Mouse (Mus musculus) heart, adult 8-10 months (tissue): ENCODE measurements around the gene Lama5. TPM values are rescaled to one million over a fixed set of nuclear protein-coding genes. Genes with fewer than 3 reads are reported as not detected.

Source experiments
- DNase-seq: peaks from one replicate; pipeline ENCODE4 v3.0.0; 2022; ENCODE audit warnings: low spot score
- microRNA-seq: library from miRNA; unstranded; fragments of <30 nt; microRNA quantifications from one replicate; pipeline ENCODE4 v1.2.0, GENCODE M21; 2022
- total RNA-seq, 4 experiments: library from RNA; stranded (reverse); gene quantifications; 2 replicates each; pipeline ENCODE4 v1.2.4; 2022

The Lama5 gene
- total RNA-seq, 4 experiments from 2014 or later: 78.1 to 110 (median 93.3) TPM

DNA sequence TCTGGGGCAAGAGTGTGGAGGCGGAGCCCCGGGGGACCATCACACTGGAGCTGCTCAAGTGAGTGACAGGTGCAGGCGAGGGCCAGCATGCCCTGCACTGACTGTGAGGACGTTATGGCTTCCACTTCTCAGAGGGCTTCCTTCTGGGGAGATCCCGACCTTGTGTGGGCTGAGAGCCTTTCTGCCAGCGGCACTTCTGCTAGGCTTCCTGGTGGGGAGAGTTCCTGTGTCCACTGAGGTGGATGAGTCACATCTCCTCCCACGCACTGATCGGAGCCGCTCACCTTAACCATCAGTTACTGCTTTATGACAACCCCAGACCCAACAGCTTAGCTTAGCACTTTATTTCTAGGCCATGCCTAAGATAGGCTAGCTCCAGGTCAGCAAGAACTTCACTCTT, 77.1 kb downstream of the Lama5 start:
- DNase-seq: no peak

DNA sequence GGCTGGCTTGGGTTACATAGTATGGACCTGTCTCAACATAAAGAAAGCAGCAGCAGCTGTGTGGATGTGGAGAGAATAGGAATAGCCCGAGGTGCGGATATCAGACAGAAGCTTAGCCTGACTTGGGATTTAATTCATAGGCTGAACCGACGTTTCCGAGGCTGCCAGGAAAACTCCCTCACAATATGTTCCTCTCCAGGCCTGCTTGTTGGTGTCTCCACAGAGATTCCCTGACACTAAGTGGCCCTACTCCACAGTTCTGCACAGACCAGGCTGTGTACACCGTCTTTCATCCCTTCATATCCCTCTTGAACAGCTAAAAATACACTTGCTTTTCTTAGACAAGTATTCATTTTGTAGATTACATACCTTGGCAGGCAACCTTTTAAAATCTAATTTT, 78.3 kb downstream of the Lama5 start:
- no peak for DNase-seq

DNA sequence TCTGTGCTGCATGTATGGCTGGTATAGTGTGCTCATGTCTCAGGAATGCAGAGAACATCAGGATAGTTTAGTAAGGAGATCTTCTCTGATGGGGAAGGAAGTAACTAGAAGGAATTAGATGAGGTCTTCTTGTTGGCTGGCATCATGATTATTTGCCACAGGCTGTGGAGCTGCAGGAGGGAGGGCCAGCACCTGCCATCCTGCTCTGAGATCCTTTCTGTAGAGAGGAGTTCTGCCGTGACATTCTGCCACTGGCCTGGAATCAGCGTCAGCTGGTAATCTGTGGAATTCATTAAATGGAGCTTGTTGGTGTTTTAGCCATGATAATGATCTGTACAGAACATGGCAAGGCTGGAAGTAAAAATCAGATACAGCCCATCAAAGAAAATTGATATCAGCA, 79.6 kb downstream of the Lama5 start:
- no peak for DNase-seq

DNA sequence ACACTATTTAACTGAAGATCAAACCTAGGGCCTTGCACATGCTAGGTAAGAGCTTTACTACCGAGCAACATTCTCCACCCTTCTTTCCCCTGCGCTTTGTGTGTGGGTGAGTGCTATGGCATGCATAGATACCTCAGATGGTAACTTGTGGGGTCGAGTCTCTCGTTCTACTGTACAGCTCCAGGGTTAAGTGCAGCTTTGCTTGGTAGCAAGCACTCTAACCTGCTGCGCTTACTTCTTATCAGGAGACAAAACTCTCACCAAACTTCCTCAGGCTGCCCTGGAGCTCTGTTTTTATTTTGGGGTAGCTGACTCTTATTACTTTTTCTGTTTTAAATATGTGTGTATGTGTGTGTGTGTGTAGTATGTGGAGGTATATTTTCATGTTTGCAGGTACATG, 90.2 kb downstream of the Lama5 start:
- no peak for DNase-seq

- no peak for DNase-seq
Observed at GRCm38 (mm10) chr2:180133911-180134310, 91.7 kb downstream of the Lama5 start.

DNA sequence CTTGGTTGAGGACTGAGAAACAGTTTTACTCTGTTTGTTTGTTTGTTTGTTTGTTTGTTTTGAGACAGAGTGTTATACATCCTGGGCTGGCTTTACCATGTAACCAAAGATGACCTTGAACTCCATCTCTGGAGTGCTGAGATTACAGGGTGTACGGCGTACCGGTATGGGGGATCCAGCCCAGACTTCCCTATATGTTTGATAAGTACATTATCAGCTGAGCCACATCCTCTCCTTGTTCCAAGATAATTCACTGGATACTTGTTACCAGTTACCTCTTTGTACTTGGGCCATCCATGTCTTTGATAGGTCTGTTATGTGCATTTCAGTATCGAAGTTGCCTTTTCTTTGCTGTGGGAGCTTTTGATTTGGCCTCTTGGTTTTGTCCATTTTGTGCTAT, 92.4 kb downstream of the Lama5 start:
- DNase-seq: no peak

DNA sequence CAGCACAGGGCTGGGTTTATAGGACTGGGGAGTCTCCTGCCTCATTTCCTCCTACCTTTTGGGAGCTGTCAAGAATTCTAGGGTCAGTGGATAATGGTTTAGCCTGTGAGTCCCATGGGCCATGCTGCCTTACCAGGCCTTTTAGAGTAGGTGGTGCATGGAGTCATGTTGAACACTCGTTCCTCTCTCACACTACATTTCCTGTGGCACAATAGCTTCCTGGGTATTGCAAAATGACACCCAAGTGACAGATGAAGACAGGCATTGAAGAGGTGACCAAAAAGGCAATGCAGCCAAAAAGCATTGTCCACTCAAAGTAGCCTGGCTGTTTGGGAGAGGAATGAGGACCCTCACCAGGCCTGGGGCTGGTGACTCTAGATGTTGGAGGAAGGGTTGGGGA, 98.0 kb downstream of the Lama5 start:
- no peak for DNase-seq

Small RNAs within 50 kb of the gene (microRNA-seq; reads per million reads assigned to microRNA genes)
- not detected for gene Mir3091
- gene Mir7005: not detected

Other genes with a start within 250 kb of the Lama5 start
- gene Taf4, start 249.2 kb downstream of the Lama5 start, total RNA-seq: 10 to 100 TPM; 13.0 to 21.5 (median 16.1) TPM
- gene Lsm14b, start 200.9 kb downstream of the Lama5 start, total RNA-seq: 10 to 100 TPM; 63.9 to 69.4 (median 67.0) TPM
- gene Psma7, start 183.4 kb downstream of the Lama5 start, total RNA-seq: 100 to 1,000 TPM; 140 to 162 (median 155) TPM
- 1 to 10 TPM; 1.6 to 3.1 (median 2.4) TPM for gene Ss18l1, start 183.3 kb downstream of the Lama5 start, total RNA-seq
- 10 to 100 TPM; 29.1 to 34.0 (median 30.1) TPM for gene Mtg2, start 155.3 kb downstream of the Lama5 start, total RNA-seq
- gene Hrh3, start 121.4 kb downstream of the Lama5 start, total RNA-seq: under 1 TPM in 1 of 4 experiments, not detected in 3; 0.22 TPM
- gene Osbpl2, start 106.6 kb downstream of the Lama5 start, total RNA-seq: 10 to 100 TPM; 38.2 to 44.9 (median 39.7) TPM
- 10 to 100 TPM; 80.8 to 93.9 (median 90.0) TPM for gene Adrm1, start 54.4 kb downstream of the Lama5 start, total RNA-seq
- gene Rps21, start 31.5 kb upstream of the Lama5 start, total RNA-seq: 100 to 1,000 TPM; 452 to 674 (median 565) TPM
- gene Cables2, start 47.6 kb upstream of the Lama5 start, total RNA-seq: 10 to 100 TPM; 12.1 to 14.1 (median 12.6) TPM
- not detected for gene Rbbp8nl, start 64.0 kb upstream of the Lama5 start, total RNA-seq
- gene Gata5, start 108.8 kb upstream of the Lama5 start, total RNA-seq: 1 to 10 TPM in 1 of 4 experiments, under 1 TPM in 3; 0.68 to 1.2 (median 0.80) TPM
- under 1 TPM in 2 of 4 experiments, not detected in 2; 0.09 to 0.34 TPM for gene Slco4a1, start 230.4 kb upstream of the Lama5 start, total RNA-seq